14 mouse cellular contexts compared by ENCODE assay signal in the genomic region with DNA sequence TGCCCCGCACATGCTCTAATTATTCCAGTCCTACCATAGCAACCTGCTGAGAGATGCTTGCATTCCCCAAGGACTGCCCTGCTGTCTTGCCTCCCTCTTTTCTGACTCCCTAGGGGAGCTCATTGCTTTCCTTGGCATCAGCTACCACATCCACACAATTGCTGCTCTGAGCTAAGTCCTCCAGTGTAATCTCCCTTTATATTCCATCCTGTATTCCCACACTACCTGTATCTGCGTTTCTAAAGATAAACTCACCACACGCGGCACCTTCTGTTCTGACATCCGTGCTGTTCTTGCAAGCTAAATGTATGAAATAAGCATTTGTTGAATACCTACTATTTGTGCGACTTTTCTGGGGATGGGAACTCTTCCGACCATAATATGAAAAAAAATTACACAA.
"Had no signal": no experiment of that assay in that cellular context is flagged by ENCODE, and none has a peak within 500 bp of the region (broad histone marks: within the 10 kb centered on the region; RNA-seq: fewer than 3 reads in every experiment).

No protein-coding gene starts in this region.

- H3K27me3 ChIP-seq: neural tube, embryonic 15.5 days; stomach, embryonic 15.5 days had no signal

- H3K36me3 ChIP-seq: neural tube, embryonic 15.5 days; stomach, embryonic 15.5 days had no signal

- H3K9me3 ChIP-seq: neural tube, embryonic 15.5 days; stomach, embryonic 15.5 days had no signal

- H3K4me1 ChIP-seq: neural tube, embryonic 15.5 days; stomach, embryonic 15.5 days had no signal

- H3K4me3 ChIP-seq: neural tube, embryonic 15.5 days; stomach, embryonic 15.5 days had no signal

- DNase-seq: retina, postnatal 1 day; right cerebral cortex, adult 18-20 months; right cerebral cortex, postnatal 14 days; right cerebral cortex, postnatal 25 days; right cerebral cortex, postnatal 4 days; spleen, adult 18-20 months; thymus, adult 18-20 months; thymus, adult 2 months; thymus, postnatal 14 days; thymus, postnatal 25 days; thymus, postnatal 36 days; thymus, postnatal 4 days had no signal
